Mouse (Mus musculus): Measurements from ENCODE around the gene Selplg. TPM values are rescaled to one million over a fixed set of nuclear protein-coding genes. Genes with fewer than 3 reads are reported as not detected.

Selplg gene
- polyA plus RNA-seq, 1 experiment: not detected

GRCm38 (mm10) chr5:113830292-113830643, 2.2 kb downstream of the Selplg start:
- no peak overlapping the region for H3K4me2 ChIP-seq (ENCODE audit: low read depth)
- no peak for TF ChIP-seq MYOG (IDR thresholded peaks at IDR 0.05; ENCODE audit: control insufficient read depth in 1 of 3, insufficient read depth in 1 of 3, insufficient read length in 2 of 3, low read depth in 2 of 3)
- TF ChIP-seq TCF12 (IDR thresholded peaks at IDR 0.05; ENCODE audit: insufficient read depth, poor library complexity, severe bottlenecking): no peak
- TF ChIP-seq TCF3 (IDR thresholded peaks at IDR 0.05; ENCODE audit: insufficient read length, low read depth): no peak
- no peak for TF ChIP-seq USF1 (IDR thresholded peaks at IDR 0.05; ENCODE audit: low read depth)
- no peak for TF ChIP-seq MYOD1 (IDR thresholded peaks at IDR 0.05; ENCODE audit: control insufficient read depth in 1 of 3, insufficient read length in 2 of 3, low read depth in 2 of 3)
- no peak for TF ChIP-seq CEBPB (IDR thresholded peaks at IDR 0.05; ENCODE audit: insufficient read depth, poor library complexity, severe bottlenecking)
- no peak for TF ChIP-seq SRF (IDR thresholded peaks at IDR 0.05; ENCODE audit: control insufficient read depth, insufficient read length, low read depth)
- no peak for TF ChIP-seq E2F4 (IDR thresholded peaks at IDR 0.05; ENCODE audit: insufficient read depth)
- TF ChIP-seq MAX (IDR thresholded peaks at IDR 0.05; ENCODE audit: low read depth): no peak
- H3K4me3 ChIP-seq: no peak overlapping the region

GRCm38 (mm10) chr5:113829566-113830291, 2.7 kb downstream of the Selplg start:
- Histone ChIP-seq H3K27me3 (ENCODE audit: control insufficient read depth, insufficient read depth, insufficient read length) (peaks cover 2% of the 10 kb centered on the region), H3K36me3 (ENCODE audit: control insufficient read depth, insufficient read depth) (no peaks in the 10 kb centered on the region), H3ac (ENCODE audit: control insufficient read depth, insufficient read length) (no peak overlapping the region), H3K4me2 (ENCODE audit: low read depth) (no peak overlapping the region), H3K4me3 (no peak overlapping the region), H3K79me2 (ENCODE audit: control insufficient read depth, insufficient read depth) (no peaks in the 10 kb centered on the region)
- no peak for TF ChIP-seq E2F4 (IDR thresholded peaks at IDR 0.05; ENCODE audit: insufficient read depth)

More at GRCm38 (mm10) chr5:113830292-113830643, 2.2 kb downstream of the Selplg start:
- Histone ChIP-seq H3K79me2 (ENCODE audit: control insufficient read depth, insufficient read depth) (no peaks in the 10 kb centered on the region), H3K36me3 (ENCODE audit: control insufficient read depth, insufficient read depth) (no peaks in the 10 kb centered on the region), H3K27me3 (ENCODE audit: control insufficient read depth, insufficient read depth, insufficient read length) (no peaks in the 10 kb centered on the region), H3ac (ENCODE audit: control insufficient read depth, insufficient read length) (no peak overlapping the region)

GRCm38 (mm10) chr5:113828481-113828880, 4.0 kb downstream of the Selplg start:
- H3K36me3 ChIP-seq (ENCODE audit: control insufficient read depth, insufficient read depth): no peaks in the 10 kb centered on the region
- H3K27me3 ChIP-seq (ENCODE audit: control insufficient read depth, insufficient read depth, insufficient read length): peaks cover 7% of the 10 kb centered on the region
- no peak overlapping the region for H3K4me3 ChIP-seq
- H3K4me2 ChIP-seq (ENCODE audit: low read depth): no peak overlapping the region
- H3ac ChIP-seq (ENCODE audit: control insufficient read depth, insufficient read length): no peak overlapping the region
- no peaks in the 10 kb centered on the region for H3K79me2 ChIP-seq (ENCODE audit: control insufficient read depth, insufficient read depth)
- TF ChIP-seq CEBPB (IDR thresholded peaks at IDR 0.05; ENCODE audit: insufficient read depth, poor library complexity, severe bottlenecking): no peak
- TF ChIP-seq TCF12 (IDR thresholded peaks at IDR 0.05; ENCODE audit: insufficient read depth, poor library complexity, severe bottlenecking): no peak
- no peak for TF ChIP-seq SRF (IDR thresholded peaks at IDR 0.05; ENCODE audit: control insufficient read depth, insufficient read length, low read depth)
- TF ChIP-seq REST (IDR thresholded peaks at IDR 0.05; ENCODE audit: insufficient read depth, insufficient read length): no peak
- no peak for TF ChIP-seq MAX (IDR thresholded peaks at IDR 0.05; ENCODE audit: low read depth)
- TF ChIP-seq TCF3 (IDR thresholded peaks at IDR 0.05; ENCODE audit: insufficient read length, low read depth): no peak
- no peak for TF ChIP-seq POLR2A (IDR thresholded peaks at IDR 0.05; ENCODE audit: insufficient read length, low read depth)
- TF ChIP-seq MYOD1 (IDR thresholded peaks at IDR 0.05; ENCODE audit: control insufficient read depth in 1 of 3, insufficient read length in 2 of 3, low read depth in 2 of 3): no peak
- no peak for TF ChIP-seq USF1 (IDR thresholded peaks at IDR 0.05; ENCODE audit: low read depth)
- TF ChIP-seq POLR2AphosphoS2 (IDR thresholded peaks at IDR 0.05; ENCODE audit: insufficient read length, low read depth): no peak
- TF ChIP-seq MYOG (IDR thresholded peaks at IDR 0.05; ENCODE audit: control insufficient read depth in 1 of 3, insufficient read depth in 1 of 3, insufficient read length in 2 of 3, low read depth in 2 of 3): no peak
- no peak for TF ChIP-seq E2F4 (IDR thresholded peaks at IDR 0.05; ENCODE audit: insufficient read depth)

- no peak overlapping the region for H3K4me2 ChIP-seq (ENCODE audit: low read depth)
- no peak overlapping the region for H3K4me3 ChIP-seq
- H3K36me3 ChIP-seq (ENCODE audit: control insufficient read depth, insufficient read depth): no peaks in the 10 kb centered on the region
Measured at GRCm38 (mm10) chr5:113827991-113828411, 4.4 kb downstream of the Selplg start.

GRCm38 (mm10) chr5:113826619-113827018, 5.8 kb downstream of the Selplg start:
- H3ac ChIP-seq (ENCODE audit: control insufficient read depth, insufficient read length): no peak overlapping the region
- no peak overlapping the region for H3K4me3 ChIP-seq
- no peaks in the 10 kb centered on the region for H3K79me2 ChIP-seq (ENCODE audit: control insufficient read depth, insufficient read depth)
- H3K4me2 ChIP-seq (ENCODE audit: low read depth): no peak overlapping the region
- no peaks in the 10 kb centered on the region for H3K36me3 ChIP-seq (ENCODE audit: control insufficient read depth, insufficient read depth)
- no peak for TF ChIP-seq POLR2A (IDR thresholded peaks at IDR 0.05; ENCODE audit: insufficient read length, low read depth)
- TF ChIP-seq POLR2AphosphoS2 (IDR thresholded peaks at IDR 0.05; ENCODE audit: insufficient read length, low read depth): no peak
- no peak for TF ChIP-seq TCF12 (IDR thresholded peaks at IDR 0.05; ENCODE audit: insufficient read depth, poor library complexity, severe bottlenecking)
- no peak for TF ChIP-seq MYOG (IDR thresholded peaks at IDR 0.05; ENCODE audit: control insufficient read depth in 1 of 3, insufficient read depth in 1 of 3, insufficient read length in 2 of 3, low read depth in 2 of 3)
- TF ChIP-seq REST (IDR thresholded peaks at IDR 0.05; ENCODE audit: insufficient read depth, insufficient read length): no peak
- peaks cover 7% of the 10 kb centered on the region for H3K27me3 ChIP-seq (ENCODE audit: control insufficient read depth, insufficient read depth, insufficient read length)

More at GRCm38 (mm10) chr5:113827991-113828411, 4.4 kb downstream of the Selplg start:
- TF ChIP-seq REST (IDR thresholded peaks at IDR 0.05; ENCODE audit: insufficient read depth, insufficient read length) (no peak), E2F4 (IDR thresholded peaks at IDR 0.05; ENCODE audit: insufficient read depth) (no peak), SRF (IDR thresholded peaks at IDR 0.05; ENCODE audit: control insufficient read depth, insufficient read length, low read depth) (no peak), POLR2A (IDR thresholded peaks at IDR 0.05; ENCODE audit: insufficient read length, low read depth) (no peak), USF1 (IDR thresholded peaks at IDR 0.05; ENCODE audit: low read depth) (no peak), POLR2AphosphoS2 (IDR thresholded peaks at IDR 0.05; ENCODE audit: insufficient read length, low read depth) (no peak), TCF3 (IDR thresholded peaks at IDR 0.05; ENCODE audit: insufficient read length, low read depth) (no peak), MAX (IDR thresholded peaks at IDR 0.05; ENCODE audit: low read depth) (no peak), CEBPB (IDR thresholded peaks at IDR 0.05; ENCODE audit: insufficient read depth, poor library complexity, severe bottlenecking) (no peak), MYOG (IDR thresholded peaks at IDR 0.05; ENCODE audit: control insufficient read depth in 1 of 3, insufficient read depth in 1 of 3, insufficient read length in 2 of 3, low read depth in 2 of 3) (no peak), TCF12 (IDR thresholded peaks at IDR 0.05; ENCODE audit: insufficient read depth, poor library complexity, severe bottlenecking) (no peak), MYOD1 (IDR thresholded peaks at IDR 0.05; ENCODE audit: control insufficient read depth in 1 of 3, insufficient read length in 2 of 3, low read depth in 2 of 3) (no peak)
- H3K27me3 ChIP-seq (ENCODE audit: control insufficient read depth, insufficient read depth, insufficient read length): peaks cover 7% of the 10 kb centered on the region
- H3ac ChIP-seq (ENCODE audit: control insufficient read depth, insufficient read length): no peak overlapping the region
- no peaks in the 10 kb centered on the region for H3K79me2 ChIP-seq (ENCODE audit: control insufficient read depth, insufficient read depth)

All from myocyte (in vitro differentiated cells).